Mouse (Mus musculus): ENCODE results near the gene Pard3b.

- no peak for TF ChIP-seq CTCF (IDR thresholded peaks at IDR 0.05; ENCODE audit: low read depth)
- no peak for TF ChIP-seq EP300 (IDR thresholded peaks at IDR 0.05; ENCODE audit: low read depth)
These were observed 640.0 kb downstream of the Pard3b start for GRCm38 (mm10) chr1:62278586-62278985.
